Mouse (Mus musculus) liver, postnatal 0 days (tissue): ENCODE measurements around the gene Coq8b.

Experiments used
- CTCF ChIP-seq: sonication (generic); IDR thresholded peaks from 2 replicates; pipeline ENCODE4 v1.5.1; 2016; ENCODE audit warnings: antibody characterized with exemption, low read depth
- EP300 ChIP-seq: IDR thresholded peaks from 2 replicates; pipeline ENCODE4 v1.6.1; 2016; ENCODE audit warnings: antibody characterized with exemption, low read depth, mild to moderate bottlenecking

GRCm38 (mm10) chr7:27212626-27213025, 20.2 kb upstream of the Coq8b start:
- TF ChIP-seq CTCF (no peak), EP300 (no peak)
